Mouse (Mus musculus): ENCODE measurements at regions not wholly inside any gene's neighbourhood (a gene's known extent, or its start where the extent isn't known, plus 50 kb on each side); places are given as distances from the start of the nearest gene placed in this dataset.

DNA sequence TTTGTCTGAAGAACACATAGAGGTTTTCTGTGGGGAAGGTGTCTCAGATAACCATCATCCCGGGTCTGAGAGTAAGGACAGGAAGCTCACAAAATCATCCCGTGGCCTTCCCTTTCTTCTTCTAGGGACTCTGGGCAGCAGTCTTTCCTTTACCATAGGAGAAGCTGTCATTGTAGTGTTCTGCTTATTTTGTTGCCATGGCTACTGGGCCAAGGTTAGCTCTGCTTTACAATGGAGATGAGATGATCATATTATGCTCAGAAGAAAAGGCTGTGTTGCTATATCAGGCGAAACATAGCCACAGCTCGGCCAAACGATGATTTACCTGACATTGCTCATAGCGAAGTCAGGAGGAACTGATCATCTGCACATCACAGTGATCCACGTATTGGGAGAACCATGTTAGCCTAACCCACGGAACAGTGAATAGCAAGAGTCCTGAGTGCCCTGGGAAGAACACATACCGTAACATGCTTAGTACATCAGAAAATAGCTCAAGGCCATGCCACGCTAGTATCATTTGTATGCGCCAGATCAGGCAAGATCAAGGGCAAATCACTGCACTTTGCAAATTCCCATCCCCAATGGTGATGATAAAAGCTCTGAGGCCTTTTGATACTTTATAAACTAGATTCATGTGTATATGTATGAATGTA lies 91.0 kb upstream of the Fat4 start:
- Histone ChIP-seq H3K4me1 (ENCODE audit: control insufficient read depth, insufficient read depth, low read length) (no peaks in the 10 kb centered on the region), H3K36me3 (ENCODE audit: control insufficient read depth, insufficient read depth, low read length) (no peaks in the 10 kb centered on the region), H3K4me3 (ENCODE audit: insufficient read depth, low read depth, low read length) (no peak overlapping the region), H3K27ac (ENCODE audit: insufficient read depth, low read depth, low read length) (no peak overlapping the region), H3K27me3 (replicated peaks; ENCODE audit: control insufficient read depth, insufficient read depth, low read length) (no peaks in the 10 kb centered on the region)
- TF ChIP-seq POLR2A (IDR thresholded peaks at IDR 0.05; ENCODE audit: low read depth, low read length) (no peak), CTCF (conservative IDR thresholded peaks at IDR 0.05; ENCODE audit: insufficient read depth, insufficient read length, low read depth, low read length) (no peak)
- DNase-seq = no peak
- WGBS = 87% methylated on average over 11 of the region's 11 CpGs

GRCm38 (mm10) chr3:38793221-38793620 lies 93.5 kb upstream of the Fat4 start:
- Histone ChIP-seq H3K27ac (ENCODE audit: insufficient read depth, low read depth, low read length) (no peak overlapping the region), H3K36me3 (ENCODE audit: control insufficient read depth, insufficient read depth, low read length) (no peaks in the 10 kb centered on the region), H3K27me3 (replicated peaks; ENCODE audit: control insufficient read depth, insufficient read depth, low read length) (no peaks in the 10 kb centered on the region), H3K4me3 (ENCODE audit: insufficient read depth, low read depth, low read length) (no peak overlapping the region), H3K4me1 (ENCODE audit: control insufficient read depth, insufficient read depth, low read length) (no peaks in the 10 kb centered on the region)
- 82% methylated on average over 3 of the region's 3 CpGs for WGBS
- no peak for DNase-seq
- TF ChIP-seq POLR2A (IDR thresholded peaks at IDR 0.05; ENCODE audit: low read depth, low read length) = no peak
- no peak for TF ChIP-seq CTCF (conservative IDR thresholded peaks at IDR 0.05; ENCODE audit: insufficient read depth, insufficient read length, low read depth, low read length)

DNA sequence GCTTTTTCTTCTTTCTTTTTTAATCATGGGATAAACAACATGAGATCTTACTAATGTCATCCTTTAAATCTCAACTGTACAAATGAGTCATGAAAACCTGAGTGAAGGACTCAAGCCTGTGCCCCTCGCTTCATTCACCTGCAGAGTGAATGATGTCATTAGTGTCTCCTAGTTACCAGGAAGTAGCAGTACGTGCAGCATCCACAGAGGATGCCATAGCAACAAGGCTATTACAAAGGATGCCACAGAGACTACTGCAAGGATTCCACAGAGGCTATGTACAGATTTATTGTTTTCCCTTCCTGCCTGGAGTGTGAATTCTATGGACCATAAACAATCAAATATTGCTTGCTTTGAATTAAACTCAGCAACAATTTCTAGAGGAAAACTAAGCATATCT lies 98.0 kb upstream of the Fat4 start:
- Histone ChIP-seq H3K36me3 (ENCODE audit: control insufficient read depth, insufficient read depth, low read length) (no peaks in the 10 kb centered on the region), H3K27me3 (replicated peaks; ENCODE audit: control insufficient read depth, insufficient read depth, low read length) (no peaks in the 10 kb centered on the region), H3K4me1 (ENCODE audit: control insufficient read depth, insufficient read depth, low read length) (no peaks in the 10 kb centered on the region), H3K27ac (ENCODE audit: insufficient read depth, low read depth, low read length) (no peak overlapping the region), H3K4me3 (ENCODE audit: insufficient read depth, low read depth, low read length) (no peak overlapping the region)
- TF ChIP-seq POLR2A (IDR thresholded peaks at IDR 0.05; ENCODE audit: low read depth, low read length) = no peak
- no peak for TF ChIP-seq CTCF (conservative IDR thresholded peaks at IDR 0.05; ENCODE audit: insufficient read depth, insufficient read length, low read depth, low read length)
- WGBS = 65% methylated on average over 2 of the region's 2 CpGs
- no peak for DNase-seq

- no peak overlapping the region for H3K27ac ChIP-seq (ENCODE audit: insufficient read depth, low read depth, low read length)
- no peaks in the 10 kb centered on the region for H3K4me1 ChIP-seq (ENCODE audit: control insufficient read depth, insufficient read depth, low read length)
- no peak for DNase-seq
- no peak for TF ChIP-seq CTCF (conservative IDR thresholded peaks at IDR 0.05; ENCODE audit: insufficient read depth, insufficient read length, low read depth, low read length)
- no peak for TF ChIP-seq POLR2A (IDR thresholded peaks at IDR 0.05; ENCODE audit: low read depth, low read length)
- H3K27me3 ChIP-seq (replicated peaks; ENCODE audit: control insufficient read depth, insufficient read depth, low read length) = no peaks in the 10 kb centered on the region
- H3K4me3 ChIP-seq (ENCODE audit: insufficient read depth, low read depth, low read length) = no peak overlapping the region
- 88% methylated on average over 6 of the region's 6 CpGs for WGBS
- no peaks in the 10 kb centered on the region for H3K36me3 ChIP-seq (ENCODE audit: control insufficient read depth, insufficient read depth, low read length)
Measured at GRCm38 (mm10) chr3:38783711-38784110, 103.0 kb upstream of the Fat4 start.

- Histone ChIP-seq H3K4me1 (ENCODE audit: control insufficient read depth, insufficient read depth, low read length) (no peaks in the 10 kb centered on the region), H3K27me3 (replicated peaks; ENCODE audit: control insufficient read depth, insufficient read depth, low read length) (no peaks in the 10 kb centered on the region), H3K36me3 (ENCODE audit: control insufficient read depth, insufficient read depth, low read length) (no peaks in the 10 kb centered on the region), H3K27ac (ENCODE audit: insufficient read depth, low read depth, low read length) (no peak overlapping the region), H3K4me3 (ENCODE audit: insufficient read depth, low read depth, low read length) (no peak overlapping the region)
- 85% methylated on average over 3 of the region's 3 CpGs for WGBS
- DNase-seq = no peak
- TF ChIP-seq POLR2A (IDR thresholded peaks at IDR 0.05; ENCODE audit: low read depth, low read length) (no peak), CTCF (conservative IDR thresholded peaks at IDR 0.05; ENCODE audit: insufficient read depth, insufficient read length, low read depth, low read length) (no peak)
Measured at GRCm38 (mm10) chr3:38783051-38783450, 103.7 kb upstream of the Fat4 start.

GRCm38 (mm10) chr3:38776743-38777366 lies 109.9 kb upstream of the Fat4 start:
- H3K27ac ChIP-seq (ENCODE audit: insufficient read depth, low read depth, low read length) = no peak overlapping the region
- H3K4me3 ChIP-seq (ENCODE audit: insufficient read depth, low read depth, low read length) = no peak overlapping the region
- 84% methylated on average over 4 of the region's 4 CpGs for WGBS
- TF ChIP-seq CTCF (conservative IDR thresholded peaks at IDR 0.05; ENCODE audit: insufficient read depth, insufficient read length, low read depth, low read length) = no peak
- no peak for TF ChIP-seq POLR2A (IDR thresholded peaks at IDR 0.05; ENCODE audit: low read depth, low read length)
- H3K27me3 ChIP-seq (replicated peaks; ENCODE audit: control insufficient read depth, insufficient read depth, low read length) = no peaks in the 10 kb centered on the region
- H3K36me3 ChIP-seq (ENCODE audit: control insufficient read depth, insufficient read depth, low read length) = no peaks in the 10 kb centered on the region
- DNase-seq = no peak
- H3K4me1 ChIP-seq (ENCODE audit: control insufficient read depth, insufficient read depth, low read length) = no peaks in the 10 kb centered on the region

DNA sequence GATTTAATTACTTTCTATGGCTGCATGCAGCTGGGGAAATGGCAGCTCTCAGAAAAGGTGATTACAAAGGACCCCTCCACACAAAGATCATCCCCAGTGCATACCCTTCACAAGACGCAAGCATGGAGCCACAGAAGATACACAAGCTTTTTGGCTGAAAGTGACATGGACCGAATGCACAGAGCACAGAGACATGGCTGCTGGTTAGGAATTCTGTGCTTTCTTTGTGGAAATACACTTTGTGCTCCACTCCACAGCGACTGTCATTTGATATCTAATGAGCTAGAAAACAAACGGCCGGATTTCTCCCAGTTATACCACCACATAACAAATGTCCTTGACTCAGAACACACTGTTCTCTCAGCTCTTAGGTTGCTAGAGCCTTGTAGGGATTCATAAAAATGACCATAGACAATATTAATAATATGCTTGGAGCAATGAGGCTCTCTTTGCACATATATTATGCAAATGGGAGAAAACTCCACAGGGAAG lies 132.1 kb upstream of the Fat4 start:
- no peaks in the 10 kb centered on the region for H3K36me3 ChIP-seq (ENCODE audit: control insufficient read depth, insufficient read depth, low read length)
- TF ChIP-seq POLR2A (IDR thresholded peaks at IDR 0.05; ENCODE audit: low read depth, low read length) = no peak
- H3K4me3 ChIP-seq (ENCODE audit: insufficient read depth, low read depth, low read length) = no peak overlapping the region
- no peak overlapping the region for H3K27ac ChIP-seq (ENCODE audit: insufficient read depth, low read depth, low read length)
- H3K27me3 ChIP-seq (replicated peaks; ENCODE audit: control insufficient read depth, insufficient read depth, low read length) = no peaks in the 10 kb centered on the region
- 32% methylated on average over 5 of the region's 5 CpGs for WGBS
- no peaks in the 10 kb centered on the region for H3K4me1 ChIP-seq (ENCODE audit: control insufficient read depth, insufficient read depth, low read length)
- DNase-seq = no peak
